Comparison of ENCODE assay signal across 25 mouse cellular contexts in the genomic region with DNA sequence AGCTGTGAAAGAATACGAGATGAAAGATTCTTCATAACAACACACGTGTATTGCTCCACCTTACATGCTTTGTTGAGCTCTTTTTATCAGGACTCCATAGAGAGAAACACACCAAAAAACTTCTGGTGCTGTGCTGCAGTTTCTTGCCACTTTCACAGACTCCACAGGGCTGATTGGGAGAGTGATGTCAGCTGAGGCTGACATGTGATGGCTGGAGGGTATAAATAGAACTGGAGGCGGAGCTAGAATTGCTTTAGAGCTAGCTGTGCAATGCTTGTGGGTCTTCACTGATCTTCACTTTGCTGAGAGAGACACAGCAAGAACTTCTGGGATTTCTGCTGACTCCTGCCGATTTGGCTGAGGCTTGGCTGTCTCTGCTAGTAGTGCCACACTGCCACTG.
DNase-seq lines count a peak whose midpoint lies in the region; ATAC-seq and TF ChIP-seq lines count a peak whose summit lies in the region.
"Had no signal": no experiment of that assay in that cellular context is flagged by ENCODE, and none has a peak within 500 bp of the region (broad histone marks: within the 10 kb centered on the region; RNA-seq: fewer than 3 reads in every experiment).

No protein-coding gene starts in this region.

- peak; percentile 35 for DNase-seq in embryo, embryonic 10.5 days (ENCODE audit: low spot score)
- DNase-seq in embryo, embryonic 11 days, result no peak
- DNase-seq in 3T3-L1 (ENCODE audit: low read depth, low spot score) (peak; percentile 31), NIH3T3 (ENCODE audit: low read depth) (peak; percentile 27)
- DNase-seq in layer of hippocampus, postnatal 36 days, result no peak
- DNase-seq in thymus, adult 18-20 months, result no peak
- DNase-seq: adrenal gland, adult 2 months; adrenal gland, postnatal 25 days; cerebellum, adult 18-20 months; cerebellum, adult 9-11 months; cerebellum, postnatal 36 days; gastrocnemius, adult 2 months; gastrocnemius, postnatal 25 days; heart, postnatal 4 days; kidney, adult 18-20 months had no signal

- H3ac ChIP-seq in myocyte (ENCODE audit: control insufficient read depth, insufficient read length), result no peak overlapping the region

- no peaks in the 10 kb centered on the region for H3K79me2 ChIP-seq in myocyte (ENCODE audit: control insufficient read depth, insufficient read depth)

- H3K4me2 ChIP-seq in myocyte (ENCODE audit: low read depth), result peak overlapping the region; percentile 18
- H3K4me2 ChIP-seq: embryonic facial prominence, embryonic 15.5 days; hindbrain, embryonic 13.5 days had no signal

- no peak for ATAC-seq in megakaryocyte, adult 5-6 weeks (ENCODE audit: poor library complexity, severe bottlenecking)
- ATAC-seq: forebrain, embryonic 14.5 days; hindbrain, postnatal 0 days; Patski had no signal

- no peak overlapping the region for H3K4me3 ChIP-seq in myocyte
- H3K4me3 ChIP-seq: embryonic facial prominence, embryonic 15.5 days; erythroblast, embryonic 14.5 days; forebrain, embryonic 10.5 days; gastrocnemius, adult 2 months; heart, embryonic 10.5 days; hindbrain, embryonic 13.5 days had no signal

- TF ChIP-seq POLR2A in myocyte (IDR thresholded peaks at IDR 0.05; ENCODE audit: insufficient read length, low read depth), result no peak

- H3K27me3 ChIP-seq in myocyte (ENCODE audit: control insufficient read depth, insufficient read depth, insufficient read length), result no peaks in the 10 kb centered on the region
- H3K27me3 ChIP-seq: embryonic facial prominence, embryonic 15.5 days; hindbrain, embryonic 13.5 days; Patski had no signal

- H3K36me3 ChIP-seq in myocyte (ENCODE audit: control insufficient read depth, insufficient read depth), result no peaks in the 10 kb centered on the region
- H3K36me3 ChIP-seq: embryonic facial prominence, embryonic 15.5 days; forebrain, embryonic 10.5 days; heart, embryonic 10.5 days; hindbrain, embryonic 13.5 days had no signal

TF ChIP-seq in myocyte, 11 proteins besides CTCF, POLR2A, EP300 and RAD21:
- TF ChIP-seq USF1 (IDR thresholded peaks at IDR 0.05; ENCODE audit: low read depth) (peak; percentile 65), TCF3 (IDR thresholded peaks at IDR 0.05; ENCODE audit: insufficient read length, low read depth) (no peak)

Comparison
In these comparisons a context has a peak if more than half of its experiments do, and no peak if none do; other contexts are left out.
1. DNase-seq: peak in embryo, embryonic 10.5 days (single experiment), 3T3-L1 (single experiment) and NIH3T3 (single experiment); none in embryo, embryonic 11 days (single experiment), layer of hippocampus, postnatal 36 days (0 of 2) and thymus, adult 18-20 months (0 of 2).